Mouse (Mus musculus): Measurements from ENCODE around the gene Gadd45a. TPM values are rescaled to one million over a fixed set of nuclear protein-coding genes. Genes with fewer than 3 reads are reported as not detected.

Gadd45a gene
- 32.7 and 41.2 TPM in 2 replicates for polyA plus RNA-seq (2015; fragmentation: Nextera tagmentation; extraction: Ambion mirVana)

- Histone ChIP-seq H3K9me3 (replicated peaks) (no peaks in the 10 kb centered on the region), H3K4me3 (replicated peaks) (peak within 1 kb of the TSS; percentile 72), H3K4me1 (peaks cover 19% of the 10 kb centered on the region), H3K4me2 (peak within 1 kb of the TSS; percentile 67), H3K36me3 (0 out of 2 replicates have a peak, but pooled peaks cover 3% of the 10 kb centered on the region), H3K27me3 (no peaks in the 10 kb centered on the region), H3K27ac (peak within 1 kb of the TSS; percentile 95), H3K9ac (peak within 1 kb of the TSS; percentile 79)
- ATAC-seq (replicated peaks; ENCODE audit: low FRiP score) = peak; percentile 98
- WGBS = under 1% methylated on average over 57 of the region's 69 CpGs
Observed at GRCm38 (mm10) chr6:67036837-67037628, at the start of gene Gadd45a. Gene Gadd45a, minus strand, starts transcription at chr6:67037457.

GRCm38 (mm10) chr6:67085850-67086437, 48.7 kb upstream of the Gadd45a start:
- no peak overlapping the region for H3K4me2 ChIP-seq
- H3K27ac ChIP-seq = no peak overlapping the region
- 0 out of 2 replicates have a peak, but pooled peaks cover 5% of the 10 kb centered on the region for H3K4me1 ChIP-seq
- no peak for ATAC-seq (replicated peaks; ENCODE audit: low FRiP score)
- no peak overlapping the region for H3K4me3 ChIP-seq (replicated peaks)
- no peaks in the 10 kb centered on the region for H3K9me3 ChIP-seq (replicated peaks)
- no peak overlapping the region for H3K9ac ChIP-seq
- H3K27me3 ChIP-seq = no peaks in the 10 kb centered on the region; the same call in 1 of the 2 replicates
- WGBS = 77% methylated on average over 9 of the region's 9 CpGs
- no peaks in the 10 kb centered on the region for H3K36me3 ChIP-seq

GRCm38 (mm10) chr6:67084465-67084864, 47.2 kb upstream of the Gadd45a start:
- WGBS = 90% methylated on average over 2 of the region's 2 CpGs
- Histone ChIP-seq H3K9ac (no peak overlapping the region), H3K4me2 (no peak overlapping the region), H3K4me3 (replicated peaks) (no peak overlapping the region), H3K9me3 (replicated peaks) (no peaks in the 10 kb centered on the region), H3K27me3 (no peaks in the 10 kb centered on the region), H3K4me1 (0 out of 2 replicates have a peak, but pooled peaks cover 5% of the 10 kb centered on the region), H3K27ac (no peak overlapping the region), H3K36me3 (no peaks in the 10 kb centered on the region)
- ATAC-seq (replicated peaks; ENCODE audit: low FRiP score) = no peak

- no peak for ATAC-seq (replicated peaks; ENCODE audit: low FRiP score)
- H3K4me3 ChIP-seq (replicated peaks) = no peak overlapping the region
- H3K27me3 ChIP-seq = no peaks in the 10 kb centered on the region
- H3K9me3 ChIP-seq (replicated peaks) = no peaks in the 10 kb centered on the region
- H3K4me1 ChIP-seq = peaks cover 24% of the 10 kb centered on the region
- 91% methylated on average over 4 of the region's 4 CpGs for WGBS
- no peak overlapping the region for H3K4me2 ChIP-seq
- no peak overlapping the region for H3K27ac ChIP-seq
- no peaks in the 10 kb centered on the region for H3K36me3 ChIP-seq
- no peak overlapping the region for H3K9ac ChIP-seq
Observed at GRCm38 (mm10) chr6:67081141-67081540, 43.9 kb upstream of the Gadd45a start.

GRCm38 (mm10) chr6:67078076-67078475, 40.8 kb upstream of the Gadd45a start:
- no peak overlapping the region for H3K4me2 ChIP-seq
- H3K36me3 ChIP-seq = no peaks in the 10 kb centered on the region
- H3K4me3 ChIP-seq (replicated peaks) = no peak overlapping the region
- H3K27ac ChIP-seq = peak overlapping the region; percentile 52
- ATAC-seq (replicated peaks; ENCODE audit: low FRiP score) = no peak
- WGBS = 76% methylated on average over 3 of the region's 3 CpGs
- no peaks in the 10 kb centered on the region for H3K27me3 ChIP-seq
- H3K9ac ChIP-seq = no peak overlapping the region
- no peaks in the 10 kb centered on the region for H3K9me3 ChIP-seq (replicated peaks)
- H3K4me1 ChIP-seq = peaks cover 29% of the 10 kb centered on the region

GRCm38 (mm10) chr6:67077477-67077876, 40.2 kb upstream of the Gadd45a start:
- H3K4me2 ChIP-seq = no peak overlapping the region
- WGBS = 28% methylated on average over 3 of the region's 3 CpGs
- peaks cover 29% of the 10 kb centered on the region for H3K4me1 ChIP-seq
- H3K36me3 ChIP-seq = no peaks in the 10 kb centered on the region
- no peaks in the 10 kb centered on the region for H3K9me3 ChIP-seq (replicated peaks)
- peak overlapping the region; percentile 52 for H3K27ac ChIP-seq
- no peak overlapping the region for H3K9ac ChIP-seq
- ATAC-seq (replicated peaks; ENCODE audit: low FRiP score) = 0 out of 2 replicates have a peak, but pooled peaks have one; percentile 30
- H3K27me3 ChIP-seq = no peaks in the 10 kb centered on the region
- no peak overlapping the region for H3K4me3 ChIP-seq (replicated peaks)

- Histone ChIP-seq H3K27ac (0 out of 2 replicates have a peak overlapping the region, but pooled peaks have one; percentile 37), H3K36me3 (no peaks in the 10 kb centered on the region), H3K9ac (no peak overlapping the region), H3K9me3 (replicated peaks) (no peaks in the 10 kb centered on the region), H3K4me3 (replicated peaks) (no peak overlapping the region), H3K4me2 (no peak overlapping the region), H3K27me3 (no peaks in the 10 kb centered on the region), H3K4me1 (peaks cover 29% of the 10 kb centered on the region)
- ATAC-seq (replicated peaks; ENCODE audit: low FRiP score) = no peak
- 46% methylated on average over 1 of the region's 1 CpGs for WGBS
Observed at GRCm38 (mm10) chr6:67076348-67076747, 39.1 kb upstream of the Gadd45a start.

- ATAC-seq (replicated peaks; ENCODE audit: low FRiP score) = no peak
- no peak overlapping the region for H3K4me3 ChIP-seq (replicated peaks)
- no peaks in the 10 kb centered on the region for H3K27me3 ChIP-seq
Observed at GRCm38 (mm10) chr6:67074868-67075267, 37.6 kb upstream of the Gadd45a start.

GRCm38 (mm10) chr6:67073929-67074328, 36.7 kb upstream of the Gadd45a start:
- WGBS = 56% methylated on average over 5 of the region's 5 CpGs
- Histone ChIP-seq H3K27ac (no peak overlapping the region), H3K27me3 (no peaks in the 10 kb centered on the region), H3K36me3 (no peaks in the 10 kb centered on the region), H3K9me3 (replicated peaks) (no peaks in the 10 kb centered on the region), H3K4me3 (replicated peaks) (no peak overlapping the region), H3K4me2 (no peak overlapping the region), H3K4me1 (peaks cover 29% of the 10 kb centered on the region), H3K9ac (no peak overlapping the region)
- ATAC-seq (replicated peaks; ENCODE audit: low FRiP score) = no peak

More at GRCm38 (mm10) chr6:67074868-67075267, 37.6 kb upstream of the Gadd45a start:
- H3K27ac ChIP-seq = no peak overlapping the region
- H3K4me2 ChIP-seq = no peak overlapping the region
- H3K36me3 ChIP-seq = no peaks in the 10 kb centered on the region
- peaks cover 29% of the 10 kb centered on the region for H3K4me1 ChIP-seq
- no peaks in the 10 kb centered on the region for H3K9me3 ChIP-seq (replicated peaks)
- H3K9ac ChIP-seq = no peak overlapping the region

GRCm38 (mm10) chr6:67073446-67073845, 36.2 kb upstream of the Gadd45a start:
- no peaks in the 10 kb centered on the region for H3K9me3 ChIP-seq (replicated peaks)
- no peak overlapping the region for H3K9ac ChIP-seq
- H3K4me1 ChIP-seq = peaks cover 27% of the 10 kb centered on the region
- WGBS = 79% methylated on average over 4 of the region's 4 CpGs
- no peak overlapping the region for H3K4me3 ChIP-seq (replicated peaks)
- H3K27ac ChIP-seq = no peak overlapping the region
- H3K36me3 ChIP-seq = no peaks in the 10 kb centered on the region
- no peak overlapping the region for H3K4me2 ChIP-seq
- no peaks in the 10 kb centered on the region for H3K27me3 ChIP-seq
- ATAC-seq (replicated peaks; ENCODE audit: low FRiP score) = no peak

- no peaks in the 10 kb centered on the region for H3K9me3 ChIP-seq (replicated peaks)
- WGBS = 83% methylated on average over 1 of the region's 1 CpGs
- H3K27me3 ChIP-seq = no peaks in the 10 kb centered on the region
- no peaks in the 10 kb centered on the region for H3K36me3 ChIP-seq
- no peak overlapping the region for H3K9ac ChIP-seq
- peaks cover 9% of the 10 kb centered on the region; the same call in 1 of the 2 replicates for H3K4me1 ChIP-seq
- H3K27ac ChIP-seq = no peak overlapping the region
- H3K4me3 ChIP-seq (replicated peaks) = no peak overlapping the region
- no peak for ATAC-seq (replicated peaks; ENCODE audit: low FRiP score)
- H3K4me2 ChIP-seq = no peak overlapping the region
Observed at GRCm38 (mm10) chr6:67071615-67072014, 34.4 kb upstream of the Gadd45a start.

- Histone ChIP-seq H3K4me3 (replicated peaks) (no peak overlapping the region), H3K27ac (no peak overlapping the region), H3K9ac (no peak overlapping the region), H3K36me3 (no peaks in the 10 kb centered on the region), H3K4me2 (no peak overlapping the region), H3K27me3 (no peaks in the 10 kb centered on the region), H3K4me1 (no peaks in the 10 kb centered on the region; the same call in 1 of the 2 replicates), H3K9me3 (replicated peaks) (no peaks in the 10 kb centered on the region)
- 62% methylated on average over 9 of the region's 9 CpGs for WGBS
- no peak for ATAC-seq (replicated peaks; ENCODE audit: low FRiP score)
Observed at GRCm38 (mm10) chr6:67069800-67070315, 32.6 kb upstream of the Gadd45a start.
